Mouse (Mus musculus) urinary bladder, postnatal 10 days (tissue): ENCODE results near the gene Cfd.
"Not testable (repeated sequence)": the region's sequence is repeated elsewhere in the genome, so short reads cannot be mapped to it uniquely, and the experiment has no call there.

Source experiments
- DNase-seq: peaks from one replicate; pipeline ENCODE4 v3.0.0; 2022; ENCODE audit warnings: low spot score

Cfd gene

DNA sequence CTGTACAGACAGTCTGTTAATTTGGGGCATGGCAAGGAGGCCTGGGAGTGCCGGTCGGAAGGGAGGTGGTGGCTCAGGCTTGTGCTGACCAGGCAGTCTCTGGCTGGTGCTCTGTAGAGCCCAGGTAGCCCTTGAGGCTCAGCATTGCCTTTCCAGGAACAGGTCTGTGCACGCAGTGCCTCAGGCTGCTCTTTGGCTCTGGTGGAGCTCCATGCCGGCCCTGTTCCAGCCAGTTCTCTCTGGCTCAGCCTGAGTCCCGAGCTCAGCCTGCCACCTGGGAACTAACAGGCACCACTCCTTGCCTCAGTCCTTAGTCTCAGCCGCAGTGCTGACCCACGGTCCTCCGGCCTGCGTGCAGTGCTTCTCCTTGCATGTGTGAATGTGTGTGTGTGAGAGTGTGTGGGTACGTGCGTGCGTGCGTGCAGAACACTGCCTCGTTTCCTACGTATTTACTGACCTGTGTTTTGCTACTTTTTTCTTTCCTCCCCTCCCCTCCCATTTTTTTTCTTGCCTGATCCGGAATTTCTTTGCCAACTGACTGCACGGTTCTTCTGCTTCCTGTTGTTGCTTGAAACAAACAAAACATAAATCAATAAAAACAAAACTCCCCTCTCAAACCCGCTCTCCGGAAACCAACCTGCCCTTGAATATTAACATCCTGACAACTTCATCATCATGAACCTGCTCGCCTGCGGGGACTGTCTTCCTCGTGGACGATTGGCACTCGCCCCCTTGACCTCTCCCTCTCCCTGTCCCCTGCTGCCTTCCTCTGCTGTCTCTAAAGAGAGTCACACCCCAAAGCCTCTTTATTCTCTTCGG, 29.2 kb upstream of the Cfd start:
- DNase-seq, result no peak

DNA sequence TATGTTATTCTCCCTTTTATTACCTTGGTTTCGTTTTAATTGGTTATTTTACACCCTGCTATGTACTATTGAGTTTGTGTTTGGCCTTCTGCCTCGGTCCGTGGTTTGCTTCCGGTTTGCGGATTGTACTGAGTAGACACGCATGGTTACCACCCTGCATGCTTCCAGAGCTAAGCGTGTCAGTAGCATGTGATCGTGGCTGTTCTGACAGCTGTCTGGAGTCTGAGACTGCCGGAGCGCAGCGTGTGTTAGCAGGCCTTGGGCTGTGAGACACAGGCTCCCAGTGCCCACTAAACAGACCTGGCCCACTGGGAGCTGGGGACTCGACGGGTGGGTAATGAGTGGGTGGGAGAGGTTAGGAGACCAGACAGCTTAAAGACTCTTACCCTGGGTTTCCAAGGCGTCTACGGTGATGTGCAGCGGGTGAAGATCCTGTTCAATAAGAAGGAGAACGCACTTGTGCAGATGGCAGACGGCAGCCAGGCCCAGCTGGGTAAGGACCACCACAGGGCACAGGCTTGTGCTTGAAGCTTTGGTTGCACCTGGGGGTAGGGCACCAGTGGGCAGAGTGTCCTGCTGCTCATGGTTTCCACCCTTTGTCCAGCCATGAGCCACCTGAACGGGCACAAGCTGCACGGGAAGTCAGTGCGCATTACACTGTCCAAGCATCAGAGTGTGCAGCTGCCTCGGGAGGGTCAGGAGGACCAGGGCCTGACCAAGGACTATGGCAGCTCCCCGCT, 28.4 kb upstream of the Cfd start:
- no peak for DNase-seq

DNA sequence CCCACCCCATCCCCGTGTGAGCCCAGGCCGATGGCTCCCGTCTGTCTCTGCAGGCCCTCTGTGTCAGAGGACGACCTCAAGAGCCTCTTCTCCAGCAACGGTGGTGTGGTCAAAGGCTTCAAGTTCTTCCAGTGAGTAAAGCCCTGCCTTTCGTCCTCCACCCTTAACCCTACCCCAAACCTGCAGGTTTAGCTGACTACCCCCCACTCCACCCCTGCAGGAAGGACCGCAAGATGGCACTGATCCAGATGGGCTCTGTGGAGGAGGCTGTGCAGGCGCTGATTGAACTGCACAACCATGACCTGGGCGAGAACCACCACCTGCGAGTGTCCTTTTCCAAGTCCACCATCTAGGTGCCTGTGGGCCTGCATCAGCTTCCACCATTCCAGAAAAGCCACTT, 27.7 kb upstream of the Cfd start:
- DNase-seq, result no peak

DNA sequence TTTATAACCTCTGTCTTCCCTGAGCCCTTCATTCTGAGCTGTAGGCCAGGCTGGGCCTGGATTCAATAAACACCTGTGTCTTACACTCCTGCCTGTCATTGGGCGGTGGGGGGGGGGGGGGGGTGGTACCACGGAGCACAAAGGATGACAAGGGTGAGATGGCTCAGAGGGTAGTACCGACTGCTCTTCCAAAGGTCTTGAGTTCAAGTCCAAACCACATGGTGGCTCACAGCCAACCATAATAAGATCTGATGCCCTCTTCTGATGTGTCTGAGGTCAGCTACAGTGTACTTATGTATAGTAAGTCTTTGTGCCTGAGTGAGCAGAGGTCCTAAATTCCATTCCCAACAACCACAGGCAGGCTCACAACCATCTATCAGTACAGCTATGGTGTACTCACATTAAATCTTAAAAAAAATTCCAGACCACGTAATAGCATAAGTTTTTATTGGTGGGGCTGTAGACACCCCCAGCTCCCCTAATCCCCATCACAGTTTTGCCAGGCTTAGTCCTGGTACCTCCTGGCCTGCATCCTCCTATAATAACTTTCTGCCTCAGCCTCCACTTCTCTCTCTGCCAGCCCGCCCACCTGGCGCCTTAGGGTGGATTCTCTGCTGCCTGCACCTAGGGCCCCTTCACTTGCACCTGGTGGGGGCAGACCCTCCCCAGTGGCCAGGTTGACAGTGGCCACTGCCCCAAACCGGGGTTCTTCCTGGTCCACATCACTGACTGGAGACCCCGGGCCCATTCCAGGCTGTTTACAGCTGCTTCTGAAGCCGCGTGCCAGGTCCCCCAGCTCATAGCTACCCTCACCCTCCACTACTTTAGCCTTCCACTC, 26.1 kb upstream of the Cfd start:
- DNase-seq, result no peak

DNA sequence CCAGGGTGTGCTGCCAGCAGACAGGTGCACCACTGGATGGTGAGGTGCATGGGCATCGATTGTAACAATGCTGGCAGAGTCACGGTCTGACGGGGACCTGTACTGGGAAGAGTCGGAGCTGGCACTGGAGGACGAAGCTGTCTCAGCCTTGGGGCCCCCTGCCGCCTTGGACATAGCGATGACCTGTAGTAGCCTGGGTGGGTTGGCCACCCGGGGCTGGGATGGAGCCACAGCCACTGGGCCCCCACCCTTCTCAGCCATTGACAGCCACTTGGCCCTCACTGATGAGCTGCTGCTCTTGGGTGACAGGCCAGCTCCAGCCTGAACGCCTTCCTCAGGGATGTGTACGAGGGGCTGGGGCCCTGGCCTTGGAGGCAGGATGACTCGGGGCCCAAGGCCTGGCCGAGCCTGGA, 25.5 kb upstream of the Cfd start:
- DNase-seq, result no peak

DNA sequence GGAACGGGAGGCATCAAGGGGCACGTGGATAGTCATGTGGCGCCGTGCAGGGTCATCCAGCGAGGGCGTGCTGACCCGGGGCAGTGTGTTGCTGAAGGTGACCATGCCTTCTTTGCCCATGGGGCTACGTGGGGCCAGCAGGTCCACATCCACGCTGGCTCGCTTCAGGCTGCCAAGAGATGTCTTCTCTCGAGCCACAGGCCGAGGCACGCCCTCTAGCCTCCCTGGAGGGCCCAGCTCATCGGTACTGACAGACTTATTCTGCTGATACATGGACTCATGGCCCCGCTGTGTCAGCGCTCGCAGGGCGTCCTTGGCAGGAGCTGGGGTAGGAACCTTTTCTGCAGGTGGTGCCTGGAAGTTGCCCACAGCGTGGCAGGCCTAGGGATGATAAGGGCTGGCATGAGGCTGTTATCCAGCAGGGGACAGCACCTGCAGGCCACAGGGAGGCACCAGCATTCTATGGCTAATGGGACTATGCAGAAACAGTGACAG, 24.8 kb upstream of the Cfd start:
- no peak for DNase-seq

DNA sequence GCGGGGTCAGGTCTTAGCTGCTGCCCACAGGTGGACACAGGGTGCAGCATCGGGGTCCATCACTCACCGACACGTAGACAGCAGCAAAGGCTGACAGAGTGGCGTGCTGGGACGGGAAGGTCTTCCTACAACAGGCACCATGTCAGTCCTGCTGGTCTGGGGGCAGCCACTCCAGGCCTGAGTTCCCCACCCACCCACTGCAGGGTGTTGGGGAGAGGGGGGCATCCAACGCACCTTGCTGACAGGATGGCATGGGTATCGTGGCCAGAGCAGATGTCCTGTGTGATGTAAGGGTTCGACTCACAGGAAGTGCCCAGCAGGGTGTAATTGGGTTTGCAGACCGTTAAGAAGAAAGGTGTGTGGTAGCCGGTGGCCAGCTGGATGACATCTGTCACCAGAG, 24.1 kb upstream of the Cfd start:
- DNase-seq, result no peak

DNA sequence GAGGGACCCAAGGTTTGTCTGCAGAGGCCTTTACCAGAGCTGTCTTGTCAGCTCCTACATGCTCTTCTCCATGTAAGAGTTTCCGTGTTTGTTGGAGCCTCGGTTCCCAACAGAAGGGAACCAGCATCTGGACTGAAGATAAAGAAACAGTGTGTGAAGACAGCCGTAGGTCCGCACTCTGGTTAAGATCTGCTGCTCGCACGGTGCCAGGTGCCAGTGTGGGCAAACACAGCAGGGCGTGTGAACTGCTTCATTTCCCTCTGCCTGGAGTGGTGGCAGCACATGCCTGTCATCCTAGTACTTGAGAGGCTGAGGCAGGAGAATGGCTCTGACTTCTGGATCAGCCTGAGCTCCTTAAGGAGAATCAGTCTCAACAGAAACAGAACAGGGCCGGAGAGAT, 18.8 kb upstream of the Cfd start:
- no peak for DNase-seq

DNA sequence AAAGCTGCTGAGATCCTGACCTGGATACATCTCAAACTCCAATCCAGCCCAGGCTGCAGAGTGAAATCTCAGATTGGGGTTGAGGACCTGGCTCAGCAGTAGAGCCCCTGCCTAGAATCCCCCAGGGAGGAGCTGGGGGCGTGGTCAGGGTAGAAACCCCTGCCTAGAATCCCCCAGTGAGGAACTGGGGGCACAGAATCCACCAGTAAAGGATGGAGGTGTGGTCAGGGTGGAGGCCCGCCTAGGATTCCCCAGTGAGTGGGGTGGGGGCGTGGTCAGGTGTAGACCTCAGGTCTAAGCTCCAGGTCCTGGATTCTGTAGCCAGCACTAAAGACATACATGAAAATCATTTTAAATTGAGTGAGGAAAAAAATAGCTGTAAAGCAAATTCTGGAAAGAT, 17.8 kb upstream of the Cfd start:
- DNase-seq, result no peak

DNA sequence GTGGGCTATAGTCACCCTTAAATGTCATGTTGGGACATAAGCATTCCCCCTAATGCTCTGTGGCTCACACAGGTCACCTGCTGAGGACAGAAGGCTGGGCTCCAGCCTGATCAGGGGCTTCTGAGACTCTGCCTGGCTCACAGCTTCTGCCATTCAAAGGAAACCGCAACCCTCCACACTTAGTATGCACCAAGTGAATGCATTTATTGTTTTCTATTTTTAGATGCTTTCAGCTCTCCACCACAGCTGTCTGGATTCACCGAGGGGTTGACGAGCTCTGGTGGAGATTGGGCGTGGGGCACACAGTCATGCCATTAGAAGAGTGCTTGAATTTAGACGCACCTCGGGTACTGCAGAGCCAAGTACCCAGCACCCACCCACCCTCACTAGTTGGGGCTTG, 17.3 kb upstream of the Cfd start:
- no peak for DNase-seq

DNA sequence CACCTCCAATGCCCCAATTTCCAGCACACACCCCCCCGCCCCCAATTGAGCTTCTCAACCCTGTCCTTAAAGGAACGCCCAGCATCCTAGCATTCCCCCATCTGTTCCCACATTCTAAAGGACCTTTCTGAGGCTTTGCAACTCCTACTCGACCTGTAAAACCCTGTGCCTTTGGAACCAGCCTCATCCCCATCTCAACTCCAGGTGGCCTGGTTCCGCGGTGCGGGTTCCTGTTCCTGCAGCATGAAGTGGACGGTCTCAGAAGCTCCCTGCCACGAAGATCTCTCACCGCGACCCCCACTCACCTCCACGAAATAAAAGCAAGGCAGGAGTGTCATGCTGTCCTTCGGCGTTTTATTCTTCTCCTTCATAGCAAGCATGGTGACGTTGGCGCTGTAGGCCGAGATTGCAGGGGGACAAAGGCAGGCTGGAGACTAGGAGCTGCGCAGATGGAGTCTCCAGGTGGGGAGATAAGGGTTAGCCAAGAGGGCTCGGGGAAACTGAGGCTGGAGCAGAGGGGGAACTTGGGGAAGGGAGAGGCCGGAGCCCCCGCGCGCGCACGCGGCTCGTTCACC, 16.9 kb upstream of the Cfd start:
- no peak for DNase-seq

DNA sequence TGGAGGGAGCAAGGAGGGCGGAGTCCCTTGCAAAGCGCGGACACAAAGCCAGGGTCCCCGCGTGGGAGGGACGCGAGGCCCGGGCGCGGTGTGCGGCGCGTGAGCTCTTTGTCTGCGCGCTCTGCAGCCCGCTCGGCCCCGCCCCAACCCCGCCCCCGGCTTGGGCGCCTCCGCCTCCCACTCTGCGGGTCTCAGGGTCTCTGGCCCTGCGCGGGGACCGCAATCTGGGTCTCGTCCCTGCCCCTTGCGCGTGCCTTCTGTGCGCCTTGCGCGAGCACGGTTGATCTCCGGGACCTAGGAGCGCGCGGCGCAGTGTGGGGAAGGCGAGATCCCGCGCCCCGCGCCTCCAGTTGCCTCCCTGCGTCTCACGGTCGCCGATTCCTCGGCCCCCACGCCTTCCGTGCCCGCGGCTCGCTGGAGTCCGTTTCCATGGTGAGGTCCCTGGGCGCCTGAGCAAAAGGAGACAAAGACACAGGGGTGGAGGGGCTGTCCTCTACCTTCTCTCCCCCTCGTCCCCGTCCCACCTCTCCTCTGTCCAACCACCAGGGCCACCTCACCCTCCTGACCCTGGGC, 16.3 kb upstream of the Cfd start, which contains the start of the genes Prtn3 and Plppr3:
Gene Prtn3 (plus strand): TSS at position 187 of the 573 bp plus-strand sequence.
Gene Plppr3 (minus strand): TSS at position 345 of the 573 bp plus-strand sequence.
- no peak for DNase-seq

DNA sequence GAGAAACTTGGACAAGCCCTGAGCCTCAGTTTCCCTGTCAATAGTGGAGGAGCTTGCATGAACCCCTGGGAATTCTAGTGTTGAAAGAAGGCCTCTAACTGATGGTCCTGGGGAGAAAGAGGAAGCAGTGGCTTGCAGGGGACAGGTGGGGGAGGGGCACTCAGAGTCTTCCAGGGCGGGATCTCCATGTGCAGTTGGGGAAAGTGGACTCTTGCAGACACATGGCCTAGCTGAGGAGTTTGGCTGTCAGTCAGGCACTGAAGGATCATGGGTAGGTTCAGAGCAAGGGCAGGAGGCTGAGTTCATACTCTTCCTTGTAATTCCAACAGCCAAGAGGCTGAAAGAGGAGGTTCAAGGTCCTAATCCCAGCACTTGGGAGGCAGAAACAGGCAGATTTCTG, 13.5 kb upstream of the Cfd start:
- DNase-seq, result no peak

DNA sequence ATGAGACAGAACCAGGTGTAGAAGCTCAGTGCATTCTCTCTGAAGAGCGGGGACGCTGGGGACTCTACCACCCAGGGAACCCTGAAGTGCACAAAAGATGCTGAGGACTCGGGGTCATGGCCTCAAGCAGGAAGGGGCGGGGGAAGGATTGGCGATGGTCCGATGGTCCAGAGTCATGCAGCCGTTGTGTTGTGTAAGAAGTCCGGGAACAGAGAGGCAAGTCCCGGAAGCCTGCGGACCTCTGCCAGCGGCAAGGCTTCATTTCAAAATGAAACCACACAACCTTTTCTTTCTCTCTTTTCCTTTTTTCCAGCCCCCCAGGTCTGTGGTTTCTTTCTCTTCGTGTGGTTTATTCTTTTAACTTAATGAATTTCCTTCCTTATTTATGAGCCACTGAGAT, 12.9 kb upstream of the Cfd start:
- no peak for DNase-seq

DNA sequence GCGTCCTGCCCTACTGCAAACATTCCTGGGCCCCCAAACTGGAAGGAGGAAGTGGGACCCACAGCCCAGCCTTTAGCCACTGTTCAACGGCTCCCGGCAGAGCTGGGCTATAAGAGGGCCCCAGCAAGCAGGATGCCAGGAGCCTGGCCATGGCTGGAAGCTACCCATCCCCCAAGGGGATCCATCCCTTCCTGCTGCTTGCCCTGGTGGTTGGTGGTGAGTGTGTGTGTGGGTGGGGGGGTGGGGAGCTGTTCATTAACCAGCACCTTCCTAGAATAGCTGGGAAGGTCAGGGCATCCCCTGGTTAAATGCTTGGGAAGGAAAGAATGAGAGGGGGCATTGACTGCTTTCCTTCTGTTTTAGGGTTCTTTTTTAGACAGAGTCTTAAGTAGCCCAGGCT, 11.1 kb upstream of the Cfd start:
- no peak for DNase-seq

DNA sequence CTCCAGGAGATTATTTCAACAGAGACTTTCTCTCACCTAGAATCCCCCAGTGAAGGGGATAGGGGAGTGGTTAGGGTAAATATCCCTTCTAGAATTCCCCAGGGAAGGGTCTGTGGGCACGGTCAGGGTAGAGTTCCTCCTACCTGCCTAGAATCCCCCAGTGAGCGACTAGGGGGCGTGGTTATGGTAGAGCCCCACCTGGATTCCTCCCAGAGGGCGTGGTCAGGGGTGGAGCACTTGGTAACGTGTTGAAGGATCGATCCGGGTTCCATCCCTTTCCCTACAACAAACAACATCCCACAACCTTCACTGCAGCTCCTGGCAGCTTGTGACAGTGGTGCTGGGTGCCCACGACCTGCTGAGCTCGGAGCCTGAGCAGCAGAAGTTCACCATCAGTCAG, 9.9 kb upstream of the Cfd start:
- no peak for DNase-seq

DNA sequence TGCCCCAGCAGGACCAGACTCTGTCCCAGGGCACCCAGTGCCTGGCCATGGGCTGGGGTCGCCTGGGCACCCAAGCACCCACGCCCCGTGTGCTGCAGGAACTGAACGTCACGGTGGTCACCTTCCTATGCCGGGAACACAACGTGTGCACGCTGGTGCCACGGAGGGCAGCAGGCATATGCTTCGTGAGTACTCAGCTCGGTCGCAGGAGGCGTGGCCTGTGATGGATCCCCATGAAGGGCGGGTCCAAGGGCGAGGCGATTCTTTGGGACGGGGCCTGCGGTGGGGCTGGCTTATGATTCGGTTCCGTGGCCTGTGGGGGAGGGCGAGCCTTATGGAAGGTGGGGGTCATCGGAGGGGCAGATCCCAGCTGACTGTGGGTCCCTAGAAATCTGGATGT, 8.7 kb upstream of the Cfd start:
- DNase-seq, result no peak

DNA sequence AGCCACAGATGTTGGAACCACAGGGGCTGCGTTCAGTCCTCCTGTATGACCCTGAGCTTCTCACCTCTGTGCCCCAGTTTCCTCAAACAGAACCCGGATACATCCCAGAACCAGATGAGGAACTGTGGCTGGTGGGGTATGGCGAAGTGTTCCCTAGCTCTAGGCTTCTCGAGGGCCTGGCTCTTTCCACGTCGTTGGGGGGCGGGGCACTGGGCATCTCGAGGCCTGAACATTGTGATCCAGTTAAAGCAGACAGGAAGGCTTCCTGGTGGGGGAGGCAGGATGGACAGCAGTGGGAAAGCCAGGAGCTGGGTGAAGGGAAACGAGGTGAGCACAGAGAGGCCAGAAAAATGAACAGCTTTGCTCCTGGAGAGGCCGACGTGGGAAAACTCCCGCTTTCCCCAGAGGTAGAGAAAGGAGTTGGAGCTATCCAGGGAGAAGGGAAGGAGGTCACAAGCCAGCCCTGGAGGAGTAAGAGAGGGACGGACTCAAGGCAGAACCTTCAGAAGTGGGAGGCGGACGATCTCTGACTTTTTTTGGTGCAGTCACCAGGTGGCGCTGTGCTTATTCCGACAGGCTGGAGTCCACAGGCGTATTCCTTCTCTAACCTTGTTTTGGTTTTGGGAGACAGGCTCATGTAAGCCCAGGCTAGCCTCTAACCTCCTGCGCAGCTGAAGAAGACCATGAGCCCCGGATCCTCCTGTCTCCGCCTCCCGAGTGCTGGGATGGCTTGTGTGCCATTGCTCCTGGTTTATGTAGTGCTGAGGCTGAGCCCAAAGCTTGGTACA, 7.2 kb upstream of the Cfd start:
- DNase-seq, result no peak

DNA sequence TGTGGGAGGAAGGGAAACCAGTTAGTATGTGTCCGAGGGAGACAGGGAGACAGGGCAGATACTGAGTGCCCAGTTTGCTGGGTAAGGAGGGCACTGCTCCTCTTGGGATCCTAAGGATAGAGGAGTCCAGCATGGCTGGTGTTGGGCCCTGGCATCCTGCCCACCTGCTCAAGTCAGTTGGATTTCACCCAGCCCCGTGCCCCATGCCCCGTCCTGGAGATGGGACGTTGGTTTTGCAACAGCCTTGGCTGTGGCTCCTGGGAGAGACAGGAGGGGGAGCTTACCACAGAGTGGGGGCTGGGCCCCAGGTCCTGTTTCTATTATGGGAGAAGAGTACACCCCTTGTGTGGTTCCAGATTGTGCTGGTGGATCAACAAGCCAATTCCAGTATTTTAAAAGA, 6.2 kb upstream of the Cfd start:
- DNase-seq, result no peak

DNA sequence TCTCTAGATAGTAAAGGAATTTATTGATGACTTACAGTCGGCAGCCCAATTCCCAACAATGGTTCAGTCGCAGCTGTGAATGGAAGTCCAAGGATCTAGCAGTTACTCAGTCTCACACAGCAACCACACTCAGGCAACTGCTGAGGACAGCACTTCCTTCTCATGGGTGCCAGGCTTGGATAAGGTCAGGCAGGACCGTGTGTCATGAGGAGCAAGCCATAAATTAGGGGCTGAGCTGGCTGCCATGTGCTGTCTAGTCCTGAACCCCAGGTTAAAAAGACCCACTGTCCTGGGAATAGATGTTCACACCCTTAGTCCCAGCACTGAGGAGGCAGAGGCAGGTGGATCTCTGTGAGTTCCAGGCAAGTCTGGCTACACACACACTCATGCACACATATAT, 5.7 kb upstream of the Cfd start:
- not testable (repeated sequence) for DNase-seq

DNA sequence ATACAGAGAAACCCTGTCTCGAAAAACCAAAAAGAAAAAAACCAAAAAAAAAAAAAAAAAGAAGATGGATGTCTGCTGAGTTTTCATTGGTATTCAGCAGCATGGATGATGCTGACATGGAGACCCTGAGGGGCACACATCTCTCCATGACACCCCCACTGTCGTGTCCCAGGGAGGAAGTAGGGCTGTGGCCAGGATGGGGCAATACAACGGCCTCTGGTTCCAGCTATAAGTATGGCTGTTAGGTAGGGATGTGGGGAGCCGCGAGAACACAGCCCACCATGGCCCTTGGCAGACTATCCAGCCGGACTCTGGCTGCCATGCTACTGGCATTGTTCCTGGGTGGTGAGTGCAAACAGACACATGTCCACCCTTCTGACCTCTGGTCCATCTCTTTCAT, 4.6 kb upstream of the Cfd start, which contains the start of gene Elane:
Gene Elane (plus strand): TSS at position 194 of the 400 bp plus-strand sequence.
- DNase-seq, result no peak
